Mouse (Mus musculus) cerebellum, postnatal 10 days (tissue): Measurements from ENCODE around the gene Tph2.
A peak's percentile ranks its signal among the peaks of the same experiment; 100 is the strongest.

ENCODE experiments used
- DNase-seq, 2 experiments: peaks; one replicate each; pipeline ENCODE4 v3.0.0; 2021; ENCODE audit warnings: mixed read lengths in 2 of 2

Tph2 gene

DNA sequence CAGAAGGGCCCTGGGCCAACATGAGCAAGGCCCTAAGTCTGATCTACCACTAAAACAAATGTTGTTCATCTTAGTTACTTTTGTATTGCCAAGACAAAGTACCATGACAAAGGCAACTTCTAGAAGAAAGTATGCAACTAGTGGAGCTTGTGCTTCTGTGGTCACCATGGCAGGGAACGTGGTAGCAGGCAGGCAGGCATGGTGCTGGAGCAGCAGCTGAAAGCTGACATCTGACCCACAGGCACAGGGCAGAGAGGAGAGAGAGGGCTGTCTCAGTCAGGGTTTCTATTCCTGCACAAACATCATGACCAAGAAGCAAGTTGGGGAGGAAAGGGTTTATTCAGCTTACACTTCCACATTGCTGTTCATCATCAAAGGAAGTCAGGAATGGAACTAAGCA, 56.9 kb downstream of the Tph2 start:
- DNase-seq: no peak

DNA sequence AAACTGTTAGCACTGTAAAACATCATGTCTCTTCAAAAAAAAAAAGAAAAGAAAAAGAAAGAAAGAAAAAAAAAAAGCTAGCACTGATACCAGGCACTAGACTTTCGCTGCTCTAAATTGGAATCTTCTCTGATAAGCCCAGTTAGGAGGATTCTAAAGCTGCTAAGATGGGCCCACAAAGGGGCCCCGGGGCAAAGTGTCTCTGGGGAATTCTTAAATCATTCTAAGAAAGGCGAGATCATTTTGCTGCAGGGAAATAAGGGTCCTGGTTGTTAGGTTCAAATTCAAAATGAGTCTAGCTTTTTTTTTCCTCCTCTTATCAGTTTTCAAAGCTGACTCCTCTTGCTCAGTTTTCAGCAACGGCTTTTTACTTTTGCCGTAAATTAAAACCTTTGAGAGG, 59.3 kb downstream of the Tph2 start:
- DNase-seq: no peak

GRCm38 (mm10) chr10:115125027-115125426, 59.8 kb downstream of the Tph2 start:
- DNase-seq: no peak

- DNase-seq: peak; percentile 38 to 52
These were observed 76.9 kb downstream of the Tph2 start for GRCm38 (mm10) chr10:115107666-115108540.

GRCm38 (mm10) chr10:115104175-115104574, 80.6 kb downstream of the Tph2 start:
- DNase-seq: peak; percentile 57 to 64

DNA sequence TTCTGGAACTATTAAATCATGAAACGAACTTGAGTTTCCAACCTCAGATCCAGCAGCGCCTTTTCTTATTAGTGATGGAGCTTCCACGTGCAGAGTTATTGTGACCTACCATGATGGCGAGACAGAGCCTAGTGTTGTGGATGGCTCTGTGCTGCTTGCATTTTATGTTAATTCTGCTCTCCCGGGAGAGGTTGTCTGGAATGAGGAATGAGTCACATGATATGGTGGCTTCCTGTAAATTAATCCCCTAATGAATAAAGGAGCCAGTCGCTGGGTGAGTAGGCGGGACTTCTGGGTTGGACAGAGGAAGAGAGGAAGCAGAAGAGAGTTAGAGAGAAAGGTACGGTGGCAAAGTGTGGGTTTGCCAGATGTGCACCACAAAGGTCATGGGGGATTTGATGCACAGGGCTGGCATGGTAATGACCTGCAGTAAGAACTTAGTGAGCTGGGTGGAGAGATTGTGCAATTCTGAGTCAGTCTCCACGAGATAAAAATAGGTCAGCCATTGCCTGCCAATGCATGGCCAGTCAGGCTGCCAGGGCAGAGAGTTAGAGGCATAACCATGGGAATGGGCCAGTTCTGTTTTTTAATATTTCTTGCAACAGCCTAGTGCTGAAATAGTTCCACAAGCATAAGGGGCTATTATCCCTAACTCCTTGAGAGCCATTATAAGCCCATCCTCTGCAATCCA, 84.8 kb downstream of the Tph2 start:
- DNase-seq: peak; percentile 43 to 50

GRCm38 (mm10) chr10:115097163-115097562, 87.7 kb downstream of the Tph2 start:
- peak; percentile 85 to 88 for DNase-seq

DNA sequence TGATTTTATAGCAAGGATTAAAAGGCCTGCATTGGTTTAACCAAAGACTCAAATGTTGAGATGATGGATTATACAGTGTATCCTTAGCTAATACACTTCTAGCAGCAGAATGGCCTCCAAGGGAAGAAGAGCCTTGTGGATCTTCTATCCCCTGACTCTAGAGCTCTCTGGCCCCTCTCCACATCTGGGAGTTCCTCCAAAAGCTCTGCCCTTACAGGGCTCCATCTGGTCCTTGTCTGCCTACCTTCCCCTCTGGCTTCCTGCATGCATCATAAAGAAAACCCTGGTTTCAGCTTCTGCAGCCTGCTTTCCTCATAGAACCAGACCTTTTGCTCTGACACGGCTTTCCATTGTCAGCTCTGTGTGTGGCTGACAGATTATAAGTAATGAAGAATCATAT, 88.6 kb downstream of the Tph2 start:
- DNase-seq: peak; percentile 53 to 67

GRCm38 (mm10) chr10:115078232-115078631, 106.6 kb downstream of the Tph2 start:
- no peak for DNase-seq

GRCm38 (mm10) chr10:115069123-115069911, 115.5 kb downstream of the Tph2 start:
- DNase-seq: no peak

- no peak for DNase-seq
These were observed 120.9 kb downstream of the Tph2 start for GRCm38 (mm10) chr10:115063936-115064335.

DNA sequence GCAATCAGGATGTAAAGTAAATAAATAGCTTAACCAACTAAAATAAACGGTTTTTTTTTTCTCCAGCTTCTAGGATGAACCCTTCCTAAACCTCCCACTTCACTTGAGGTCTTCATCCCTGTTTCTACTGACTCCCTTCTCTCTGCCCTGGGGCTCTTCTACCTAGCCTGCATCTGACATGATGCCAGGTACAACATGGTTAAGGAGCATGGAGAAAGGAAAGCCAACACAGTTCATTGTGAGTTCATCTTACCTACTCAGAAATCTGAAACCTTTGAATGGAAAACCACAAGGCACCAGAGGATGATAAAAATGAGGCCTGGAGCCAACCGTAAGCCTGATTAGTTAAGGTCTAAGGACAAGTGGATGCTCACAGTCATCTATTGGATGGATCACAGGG, 123.3 kb downstream of the Tph2 start:
- no peak for DNase-seq

- DNase-seq: no peak
These were observed 124.1 kb downstream of the Tph2 start for GRCm38 (mm10) chr10:115060759-115061158.

GRCm38 (mm10) chr10:115051602-115052001, 133.2 kb downstream of the Tph2 start:
- peak; percentile 62 to 71 for DNase-seq

GRCm38 (mm10) chr10:115050674-115051073, 134.1 kb downstream of the Tph2 start:
- DNase-seq: peak; percentile 55 to 76

GRCm38 (mm10) chr10:115050178-115050577, 134.6 kb downstream of the Tph2 start:
- DNase-seq: peak; percentile 80 to 83

GRCm38 (mm10) chr10:115048565-115048964, 136.3 kb downstream of the Tph2 start:
- DNase-seq: no peak

GRCm38 (mm10) chr10:115035748-115036147, 149.1 kb downstream of the Tph2 start:
- no peak for DNase-seq
